Mouse (Mus musculus): ENCODE data around the gene Stk32c. TPM values are rescaled to one million over a fixed set of nuclear protein-coding genes. Genes with fewer than 3 reads are reported as not detected.

Stk32c gene
- total and polyA plus RNA-seq, 2 experiments from 2014 or later: 0.42 TPM; not detected in 1

DNA sequence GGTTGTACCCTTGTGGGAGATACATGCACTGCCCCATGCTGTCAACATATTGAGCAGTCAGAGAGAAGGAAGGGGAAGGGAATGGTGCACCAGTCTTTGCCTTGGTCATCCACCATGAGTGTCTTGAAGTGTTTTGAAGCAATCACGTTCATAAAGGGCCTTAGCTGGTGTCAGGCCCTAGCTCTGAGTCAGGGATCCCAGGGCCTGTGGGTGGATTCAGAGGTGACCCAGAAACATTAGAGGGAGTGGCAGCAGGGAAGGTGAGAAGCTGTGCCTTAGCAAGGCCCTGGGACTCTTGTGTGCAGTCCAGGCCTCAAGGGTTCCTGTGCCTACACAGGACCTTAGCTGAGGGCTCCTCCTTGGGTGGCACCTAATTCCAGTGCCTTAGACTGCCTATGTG is 11.0 kb upstream of the Stk32c start:
- peaks cover 38% of the 10 kb centered on the region for H3K4me1 ChIP-seq (ENCODE audit: control insufficient read depth, insufficient read depth)
- H3K4me3 ChIP-seq (ENCODE audit: low read depth, low read length): no peak overlapping the region
- no peaks in the 10 kb centered on the region for H3K9me3 ChIP-seq (replicated peaks; ENCODE audit: control insufficient read depth, low read length)
- TF ChIP-seq CTCF (IDR thresholded peaks at IDR 0.05; ENCODE audit: low read depth) (no peak), EP300 (IDR thresholded peaks at IDR 0.05; ENCODE audit: low read depth) (no peak)
- no peak for ATAC-seq (ENCODE audit: insufficient read depth, low read depth)
- no peak for DNase-seq (ENCODE audit: low spot score)
- H3K36me3 ChIP-seq (replicated peaks; ENCODE audit: control insufficient read depth, insufficient read depth, low read length): no peaks in the 10 kb centered on the region
- no peaks in the 10 kb centered on the region for H3K27me3 ChIP-seq (ENCODE audit: control insufficient read depth, insufficient read depth, low read length)
- 70% methylated on average over 1 of the region's 1 CpGs for WGBS
- no peak overlapping the region for H3K4me2 ChIP-seq (ENCODE audit: low read depth, low read length)
- no peak overlapping the region for H3K9ac ChIP-seq (replicated peaks; ENCODE audit: low read depth, low read length)
- H3K27ac ChIP-seq (ENCODE audit: low read depth): peak overlapping the region; percentile 63; the same call in 1 of the 2 replicates

DNA sequence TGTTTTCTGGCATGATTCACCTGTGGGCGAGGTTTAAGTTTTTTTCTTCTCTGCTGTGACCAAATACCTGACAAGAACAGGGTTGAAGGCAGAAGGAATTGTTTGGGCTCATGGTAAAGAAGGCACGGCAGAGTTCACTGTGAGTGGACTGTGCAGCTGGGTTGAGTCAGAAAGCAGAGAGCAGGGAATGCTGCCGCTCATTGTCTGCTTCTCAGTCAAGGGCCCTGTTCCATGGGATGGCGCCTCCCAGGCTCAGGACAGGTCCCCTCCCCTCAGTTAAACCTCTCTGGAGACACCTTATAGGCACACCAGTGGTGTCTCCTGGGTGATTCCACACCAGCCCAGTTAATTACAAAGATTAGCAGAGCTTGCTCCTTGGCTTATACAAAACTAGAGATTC is 9.2 kb upstream of the Stk32c start:
- 81% methylated on average over 4 of the region's 4 CpGs for WGBS
- no peak for TF ChIP-seq EP300 (IDR thresholded peaks at IDR 0.05; ENCODE audit: low read depth)
- no peak for TF ChIP-seq CTCF (IDR thresholded peaks at IDR 0.05; ENCODE audit: low read depth)
- peaks cover 29% of the 10 kb centered on the region for H3K4me1 ChIP-seq (ENCODE audit: control insufficient read depth, insufficient read depth)

DNA sequence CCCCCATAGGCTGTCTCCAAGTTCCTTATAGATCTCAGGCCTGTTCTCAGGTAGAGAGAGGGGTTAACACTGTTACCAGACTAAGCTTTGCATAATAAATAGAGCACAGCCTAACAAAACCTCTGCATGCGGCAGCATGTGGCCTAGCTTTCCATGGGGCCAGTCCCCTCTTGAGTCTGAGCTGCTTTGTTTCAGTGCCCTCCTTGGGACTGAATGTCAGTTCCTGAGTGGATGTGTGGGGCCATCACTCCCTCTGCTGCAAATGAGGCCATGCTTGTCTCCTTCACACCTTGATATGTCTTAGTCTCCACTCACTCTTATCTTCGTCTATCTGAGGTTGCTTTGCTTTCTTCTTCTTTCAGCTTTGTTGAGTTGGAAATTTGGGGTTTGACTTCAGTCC is 8.7 kb upstream of the Stk32c start:
- Histone ChIP-seq H3K27ac (ENCODE audit: low read depth) (no peak overlapping the region), H3K36me3 (replicated peaks; ENCODE audit: control insufficient read depth, insufficient read depth, low read length) (no peaks in the 10 kb centered on the region), H3K4me2 (ENCODE audit: low read depth, low read length) (no peak overlapping the region), H3K4me3 (ENCODE audit: low read depth, low read length) (no peak overlapping the region), H3K9me3 (replicated peaks; ENCODE audit: control insufficient read depth, low read length) (no peaks in the 10 kb centered on the region), H3K27me3 (ENCODE audit: control insufficient read depth, insufficient read depth, low read length) (no peaks in the 10 kb centered on the region), H3K4me1 (ENCODE audit: control insufficient read depth, insufficient read depth) (peaks cover 29% of the 10 kb centered on the region), H3K9ac (replicated peaks; ENCODE audit: low read depth, low read length) (no peak overlapping the region)
- WGBS: 82% methylated on average over 2 of the region's 2 CpGs
- ATAC-seq (ENCODE audit: insufficient read depth, low read depth) (no peak), DNase-seq (ENCODE audit: low spot score) (no peak)
- TF ChIP-seq EP300 (IDR thresholded peaks at IDR 0.05; ENCODE audit: low read depth) (no peak), CTCF (IDR thresholded peaks at IDR 0.05; ENCODE audit: low read depth) (no peak)

More for the DNA sequence above, 9.2 kb upstream of the Stk32c start:
- DNase-seq (ENCODE audit: low spot score): no peak
- Histone ChIP-seq H3K9me3 (replicated peaks; ENCODE audit: control insufficient read depth, low read length) (no peaks in the 10 kb centered on the region), H3K36me3 (replicated peaks; ENCODE audit: control insufficient read depth, insufficient read depth, low read length) (no peaks in the 10 kb centered on the region), H3K27ac (ENCODE audit: low read depth) (no peak overlapping the region), H3K4me3 (ENCODE audit: low read depth, low read length) (no peak overlapping the region), H3K4me2 (ENCODE audit: low read depth, low read length) (no peak overlapping the region), H3K27me3 (ENCODE audit: control insufficient read depth, insufficient read depth, low read length) (no peaks in the 10 kb centered on the region), H3K9ac (replicated peaks; ENCODE audit: low read depth, low read length) (no peak overlapping the region)
- ATAC-seq (ENCODE audit: insufficient read depth, low read depth): no peak

DNA sequence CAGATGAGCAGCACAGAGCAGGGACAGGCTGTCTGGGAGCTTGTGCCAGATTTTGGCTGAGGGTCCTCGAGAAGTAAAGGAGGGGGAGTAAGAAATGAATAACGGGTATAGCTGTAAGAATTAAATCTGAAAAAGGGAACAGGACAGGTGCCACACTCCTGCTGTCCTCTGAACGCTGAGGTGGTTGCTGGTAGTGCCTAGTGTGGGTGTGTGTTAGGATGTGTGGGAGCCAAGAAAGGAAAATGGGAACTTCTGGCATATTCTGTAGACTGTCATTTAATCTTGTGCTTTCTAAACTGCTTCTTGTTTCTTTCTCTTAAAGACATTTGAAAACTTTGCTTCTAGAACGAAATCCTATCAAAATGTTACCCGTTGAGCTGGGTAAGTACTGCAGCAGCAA is 8.0 kb upstream of the Stk32c start:
- ATAC-seq (ENCODE audit: insufficient read depth, low read depth): no peak
- 75% methylated on average over 5 of the region's 5 CpGs for WGBS
- H3K9me3 ChIP-seq (replicated peaks; ENCODE audit: control insufficient read depth, low read length): no peaks in the 10 kb centered on the region

DNA sequence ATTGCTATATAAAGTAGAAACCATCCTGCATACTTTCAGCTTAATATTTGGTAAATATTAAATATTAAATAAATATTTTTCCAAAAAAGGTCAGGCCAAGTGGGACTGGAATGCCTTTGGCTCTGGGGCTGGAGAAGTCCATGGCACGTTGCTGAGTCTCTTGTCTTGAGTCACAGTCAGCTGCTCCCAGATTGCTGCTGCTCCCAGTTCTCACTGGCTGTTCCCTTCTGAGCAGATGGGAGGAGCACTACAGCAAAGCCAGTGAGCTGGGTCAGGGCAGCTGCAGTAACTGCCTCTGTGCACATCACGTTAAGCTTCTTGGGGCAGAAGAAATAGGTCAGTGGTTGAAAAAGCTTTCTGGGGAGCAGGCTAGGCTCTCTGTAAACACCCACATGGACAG is 7.2 kb upstream of the Stk32c start:
- H3K27me3 ChIP-seq (ENCODE audit: control insufficient read depth, insufficient read depth, low read length): no peaks in the 10 kb centered on the region
- ATAC-seq (ENCODE audit: insufficient read depth, low read depth): no peak; the same call in 1 of the 2 replicates
- no peak for DNase-seq (ENCODE audit: low spot score)
- peaks cover 39% of the 10 kb centered on the region for H3K4me1 ChIP-seq (ENCODE audit: control insufficient read depth, insufficient read depth)
- TF ChIP-seq CTCF (IDR thresholded peaks at IDR 0.05; ENCODE audit: low read depth) (peak; percentile 13; the same call in 1 of the 2 replicates), EP300 (IDR thresholded peaks at IDR 0.05; ENCODE audit: low read depth) (no peak)
- no peak overlapping the region for H3K4me3 ChIP-seq (ENCODE audit: low read depth, low read length)
- no peaks in the 10 kb centered on the region for H3K36me3 ChIP-seq (replicated peaks; ENCODE audit: control insufficient read depth, insufficient read depth, low read length)
- H3K9me3 ChIP-seq (replicated peaks; ENCODE audit: control insufficient read depth, low read length): no peaks in the 10 kb centered on the region
- no peak overlapping the region for H3K27ac ChIP-seq (ENCODE audit: low read depth)
- no peak overlapping the region for H3K9ac ChIP-seq (replicated peaks; ENCODE audit: low read depth, low read length)
- H3K4me2 ChIP-seq (ENCODE audit: low read depth, low read length): no peak overlapping the region
- WGBS: 31% methylated on average over 2 of the region's 2 CpGs

More for the DNA sequence above, 8.0 kb upstream of the Stk32c start:
- no peak overlapping the region for H3K9ac ChIP-seq (replicated peaks; ENCODE audit: low read depth, low read length)
- H3K4me2 ChIP-seq (ENCODE audit: low read depth, low read length): no peak overlapping the region
- H3K4me3 ChIP-seq (ENCODE audit: low read depth, low read length): no peak overlapping the region
- peaks cover 37% of the 10 kb centered on the region for H3K4me1 ChIP-seq (ENCODE audit: control insufficient read depth, insufficient read depth)
- H3K27ac ChIP-seq (ENCODE audit: low read depth): no peak overlapping the region
- TF ChIP-seq EP300 (IDR thresholded peaks at IDR 0.05; ENCODE audit: low read depth) (no peak), CTCF (IDR thresholded peaks at IDR 0.05; ENCODE audit: low read depth) (no peak)
- DNase-seq (ENCODE audit: low spot score): no peak
- H3K36me3 ChIP-seq (replicated peaks; ENCODE audit: control insufficient read depth, insufficient read depth, low read length): no peaks in the 10 kb centered on the region
- no peaks in the 10 kb centered on the region for H3K27me3 ChIP-seq (ENCODE audit: control insufficient read depth, insufficient read depth, low read length)

DNA sequence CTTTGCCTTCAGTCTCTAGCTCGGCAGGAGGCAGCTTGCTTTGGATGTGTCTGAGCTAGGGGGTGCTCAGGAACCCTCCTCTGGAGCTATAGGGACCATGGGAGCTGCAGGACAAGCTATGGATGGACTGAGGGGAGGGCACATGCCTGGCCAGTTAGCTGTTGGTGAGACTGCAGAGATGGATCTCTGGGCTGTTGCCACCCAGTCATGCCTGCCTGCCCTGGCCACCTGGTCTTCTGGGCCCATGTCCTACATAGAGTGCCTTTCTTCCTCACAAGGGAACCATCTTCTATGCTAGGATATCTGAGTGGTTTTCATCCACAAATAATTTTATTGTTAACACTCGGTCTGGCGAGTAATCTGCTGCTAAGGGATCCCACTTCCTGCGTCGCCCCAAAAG is 6.4 kb upstream of the Stk32c start:
- Histone ChIP-seq H3K27ac (ENCODE audit: low read depth) (peak overlapping the region; percentile 8; the same call in 1 of the 2 replicates), H3K9me3 (replicated peaks; ENCODE audit: control insufficient read depth, low read length) (no peaks in the 10 kb centered on the region), H3K36me3 (replicated peaks; ENCODE audit: control insufficient read depth, insufficient read depth, low read length) (no peaks in the 10 kb centered on the region), H3K4me2 (ENCODE audit: low read depth, low read length) (no peak overlapping the region), H3K27me3 (ENCODE audit: control insufficient read depth, insufficient read depth, low read length) (no peaks in the 10 kb centered on the region), H3K4me3 (ENCODE audit: low read depth, low read length) (no peak overlapping the region), H3K9ac (replicated peaks; ENCODE audit: low read depth, low read length) (no peak overlapping the region), H3K4me1 (ENCODE audit: control insufficient read depth, insufficient read depth) (peaks cover 30% of the 10 kb centered on the region)
- ATAC-seq (ENCODE audit: insufficient read depth, low read depth) (no peak), DNase-seq (ENCODE audit: low spot score) (no peak)
- 73% methylated on average over 5 of the region's 5 CpGs for WGBS
- TF ChIP-seq EP300 (IDR thresholded peaks at IDR 0.05; ENCODE audit: low read depth) (no peak), CTCF (IDR thresholded peaks at IDR 0.05; ENCODE audit: low read depth) (no peak)
